Mouse (Mus musculus): ENCODE measurements around the gene Ppm1l. TPM values are rescaled to one million over a fixed set of nuclear protein-coding genes. Genes with fewer than 3 reads are reported as not detected.

Ppm1l gene
- polyA plus RNA-seq, 1 experiment from 2014 or later: 26.0 TPM

- Histone ChIP-seq H3K9ac (no peak overlapping the region), H3K4me3 (no peak overlapping the region), H3K36me3 (replicated peaks) (no peaks in the 10 kb centered on the region), H3K27me3 (replicated peaks) (no peaks in the 10 kb centered on the region), H3K4me2 (no peak overlapping the region), H3K4me1 (no peaks in the 10 kb centered on the region), H3K27ac (no peak overlapping the region), H3K9me3 (no peaks in the 10 kb centered on the region)
- WGBS: 87% methylated on average over 8 of the region's 8 CpGs
- ATAC-seq (replicated peaks): no peak
Measured at GRCm38 (mm10) chr3:69296270-69296669, 20.4 kb upstream of the Ppm1l start.

DNA sequence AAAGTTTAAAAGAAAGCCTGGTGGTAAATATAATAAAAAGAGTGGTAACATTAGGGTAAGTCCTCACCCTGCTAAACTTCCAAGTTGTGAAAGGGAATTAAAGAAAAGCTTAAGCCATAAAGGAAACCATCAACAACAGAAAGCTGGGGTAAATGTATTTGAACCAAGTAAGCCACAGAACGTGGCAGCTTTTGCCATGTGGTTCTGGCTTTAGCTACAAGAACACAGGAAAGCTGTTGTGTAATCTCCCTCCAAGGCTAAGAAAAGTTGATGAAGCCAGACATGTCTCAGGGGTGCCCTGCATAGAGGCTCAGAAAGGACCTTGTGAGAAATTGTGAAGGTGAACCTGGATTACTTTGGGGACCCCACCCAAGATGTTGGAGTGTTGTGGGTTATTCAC is 16.5 kb upstream of the Ppm1l start:
- 85% methylated on average over 1 of the region's 1 CpGs for WGBS
- Histone ChIP-seq H3K9me3 (no peaks in the 10 kb centered on the region), H3K4me1 (no peaks in the 10 kb centered on the region), H3K4me3 (no peak overlapping the region), H3K9ac (no peak overlapping the region), H3K36me3 (replicated peaks) (no peaks in the 10 kb centered on the region), H3K4me2 (no peak overlapping the region), H3K27me3 (replicated peaks) (no peaks in the 10 kb centered on the region), H3K27ac (no peak overlapping the region)
- no peak for ATAC-seq (replicated peaks)

DNA sequence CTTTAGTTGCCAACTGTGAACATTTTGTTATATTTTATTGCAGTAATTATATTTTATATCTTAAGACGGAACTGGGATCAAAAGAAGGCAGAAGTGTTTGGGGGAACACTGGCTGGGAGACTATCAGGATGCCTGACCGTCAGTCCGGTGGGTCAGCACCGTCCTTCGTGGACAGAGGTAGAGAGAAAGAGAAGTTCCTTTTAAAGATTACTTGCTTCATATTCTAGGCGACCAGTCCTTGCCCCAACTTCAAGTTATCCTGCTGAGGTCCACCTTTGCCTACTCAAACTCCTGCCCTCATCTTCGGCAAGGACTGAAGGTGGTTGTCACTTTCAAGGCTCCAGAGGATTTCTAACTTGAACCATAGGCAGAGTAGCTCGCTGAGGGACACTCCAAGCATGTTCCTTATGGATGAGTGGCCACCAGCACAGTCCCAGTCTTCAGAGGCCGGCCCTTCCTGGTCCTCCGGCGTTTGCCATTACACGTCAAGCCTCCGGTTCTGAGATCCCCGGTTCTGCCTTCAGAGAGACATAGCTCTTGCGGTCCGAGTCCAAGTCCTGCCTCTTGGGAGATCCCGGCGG is 761 bp upstream of the Ppm1l start:
- Histone ChIP-seq H3K4me3 (peak overlapping the region; percentile 63), H3K36me3 (replicated peaks) (no peaks in the 10 kb centered on the region), H3K9me3 (no peaks in the 10 kb centered on the region), H3K4me2 (peak overlapping the region; percentile 96), H3K27ac (peak overlapping the region; percentile 94), H3K9ac (peak overlapping the region; percentile 72), H3K27me3 (replicated peaks) (no peaks in the 10 kb centered on the region), H3K4me1 (peaks cover 31% of the 10 kb centered on the region)
- WGBS: 2% methylated on average over 18 of the region's 18 CpGs
- ATAC-seq (replicated peaks): peak; percentile 62

- ATAC-seq (replicated peaks): peak; percentile 67
- peak overlapping the region; percentile 91 for H3K9ac ChIP-seq
- peak overlapping the region; percentile 63 for H3K4me3 ChIP-seq
- WGBS: under 1% methylated on average over 71 of the region's 73 CpGs
- peak overlapping the region; percentile 96 for H3K4me2 ChIP-seq
- H3K27ac ChIP-seq: peak overlapping the region; percentile 94
- H3K36me3 ChIP-seq (replicated peaks): no peaks in the 10 kb centered on the region
- no peaks in the 10 kb centered on the region for H3K27me3 ChIP-seq (replicated peaks)
- H3K4me1 ChIP-seq: peaks cover 34% of the 10 kb centered on the region
- no peaks in the 10 kb centered on the region for H3K9me3 ChIP-seq
Measured at GRCm38 (mm10) chr3:69317251-69318125, 827 bp downstream of the Ppm1l start.

GRCm38 (mm10) chr3:69318131-69318951 is 1.7 kb downstream of the Ppm1l start:
- Histone ChIP-seq H3K27me3 (replicated peaks) (no peaks in the 10 kb centered on the region), H3K36me3 (replicated peaks) (no peaks in the 10 kb centered on the region), H3K27ac (no peak overlapping the region), H3K4me3 (peak overlapping the region; percentile 63), H3K9ac (peak overlapping the region; percentile 91), H3K4me1 (peaks cover 34% of the 10 kb centered on the region), H3K4me2 (peak overlapping the region; percentile 96), H3K9me3 (no peaks in the 10 kb centered on the region)
- WGBS: 5% methylated on average over 25 of the region's 25 CpGs
- ATAC-seq (replicated peaks): no peak

GRCm38 (mm10) chr3:69319061-69319720 is 2.5 kb downstream of the Ppm1l start:
- Histone ChIP-seq H3K27ac (no peak overlapping the region), H3K36me3 (replicated peaks) (no peaks in the 10 kb centered on the region), H3K9me3 (no peaks in the 10 kb centered on the region), H3K4me3 (peak overlapping the region; percentile 63), H3K27me3 (replicated peaks) (no peaks in the 10 kb centered on the region), H3K4me2 (peak overlapping the region; percentile 96), H3K9ac (peak overlapping the region; percentile 91; the same call in 1 of the 2 replicates), H3K4me1 (peaks cover 34% of the 10 kb centered on the region)
- no peak for ATAC-seq (replicated peaks)
- WGBS: 80% methylated on average over 6 of the region's 6 CpGs

DNA sequence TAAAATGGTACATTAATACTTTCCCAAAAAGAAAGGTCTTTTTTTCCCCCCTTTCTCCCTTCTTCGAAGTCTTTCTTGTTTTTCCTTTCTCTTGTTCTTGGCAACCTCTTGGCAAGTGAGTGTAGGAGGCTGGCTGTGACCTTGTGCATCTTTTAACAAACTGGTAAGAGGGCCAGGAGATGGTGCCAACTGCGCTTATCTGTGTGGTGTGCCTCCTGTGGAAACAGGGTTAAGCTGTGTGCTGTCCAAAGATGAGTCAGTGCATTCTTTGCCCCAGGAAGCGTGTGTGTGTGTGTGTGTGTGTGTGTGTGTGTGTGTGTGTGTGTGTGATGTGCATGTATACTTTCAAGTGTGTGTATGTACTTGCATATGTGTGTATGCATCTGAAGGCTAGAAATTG is 7.3 kb downstream of the Ppm1l start:
- H3K27ac ChIP-seq: no peak overlapping the region
- H3K9me3 ChIP-seq: no peaks in the 10 kb centered on the region
- no peak overlapping the region for H3K9ac ChIP-seq
- H3K4me1 ChIP-seq: peaks cover 20% of the 10 kb centered on the region
- H3K27me3 ChIP-seq (replicated peaks): no peaks in the 10 kb centered on the region
- H3K36me3 ChIP-seq (replicated peaks): no peaks in the 10 kb centered on the region
- ATAC-seq (replicated peaks): no peak
- no peak overlapping the region for H3K4me2 ChIP-seq
- 95% methylated on average over 3 of the region's 3 CpGs for WGBS
- no peak overlapping the region for H3K4me3 ChIP-seq

DNA sequence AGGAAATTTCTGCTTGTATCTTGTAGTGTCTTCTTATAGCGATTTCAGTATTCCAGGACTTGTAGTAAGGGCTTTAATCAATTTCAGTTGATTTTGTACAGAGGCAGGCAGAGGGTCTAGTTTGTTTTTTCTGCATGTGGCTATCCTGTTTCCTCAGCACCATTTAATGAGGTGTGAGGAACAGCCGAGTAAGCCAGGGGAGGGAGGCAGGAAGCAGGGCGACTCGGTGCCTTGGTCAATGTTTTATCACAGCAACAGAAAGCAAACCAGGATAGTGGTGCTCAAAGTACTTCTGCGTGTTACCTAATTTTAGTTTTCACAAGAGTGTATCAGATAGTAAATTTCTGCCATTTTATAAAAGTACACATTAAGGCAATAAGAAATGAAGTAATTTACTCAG is 13.2 kb downstream of the Ppm1l start:
- no peak overlapping the region for H3K4me3 ChIP-seq
- H3K4me2 ChIP-seq: no peak overlapping the region
- no peaks in the 10 kb centered on the region for H3K27me3 ChIP-seq (replicated peaks)
- no peak for ATAC-seq (replicated peaks)
- H3K9me3 ChIP-seq: no peaks in the 10 kb centered on the region
- no peak overlapping the region for H3K27ac ChIP-seq
- H3K36me3 ChIP-seq (replicated peaks): no peaks in the 10 kb centered on the region
- 75% methylated on average over 5 of the region's 5 CpGs for WGBS
- H3K9ac ChIP-seq: no peak overlapping the region
- peaks cover 2% of the 10 kb centered on the region; the same call in 1 of the 2 replicates for H3K4me1 ChIP-seq

DNA sequence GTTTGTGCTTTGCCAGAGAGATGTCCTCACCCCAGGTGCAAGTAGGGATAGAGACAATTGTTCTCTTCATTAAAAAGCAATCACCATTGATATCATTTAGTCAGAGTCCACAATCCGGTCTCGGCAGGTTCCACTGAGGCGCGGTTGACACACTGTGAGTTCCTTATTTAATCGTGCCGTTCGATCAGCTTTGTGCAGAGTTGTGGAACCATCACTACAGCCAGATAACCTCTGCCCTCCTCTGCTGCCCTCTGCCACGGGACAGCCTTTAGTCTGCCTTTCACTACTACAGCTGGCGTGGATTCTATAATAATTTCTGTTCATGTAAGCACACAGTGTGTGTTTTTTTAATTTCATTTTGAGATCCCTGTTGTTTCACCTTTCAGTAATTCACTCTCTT is 17.2 kb downstream of the Ppm1l start:
- no peaks in the 10 kb centered on the region for H3K36me3 ChIP-seq (replicated peaks)
- 46% methylated on average over 9 of the region's 9 CpGs for WGBS
- no peak overlapping the region for H3K27ac ChIP-seq

DNA sequence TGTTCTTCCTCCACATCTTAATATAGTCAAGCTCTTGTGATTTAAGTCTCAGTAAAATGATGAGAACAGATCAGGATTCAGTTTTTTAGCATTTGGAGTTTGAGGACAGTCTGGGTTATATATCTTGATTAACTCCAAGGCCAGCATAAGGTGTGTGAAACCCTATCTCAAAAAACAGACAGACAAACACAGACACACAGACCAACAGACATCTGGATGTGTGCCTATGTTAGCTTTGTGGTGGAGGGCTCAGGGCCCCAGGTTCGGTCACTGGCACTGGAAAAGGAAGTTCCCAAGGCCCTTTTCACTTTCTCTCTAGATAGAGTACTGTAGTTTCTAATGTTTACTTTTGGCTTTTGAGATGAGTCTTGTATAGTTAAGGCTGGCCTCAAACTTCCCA is 23.8 kb downstream of the Ppm1l start:
- Histone ChIP-seq H3K9ac (no peak overlapping the region), H3K4me2 (no peak overlapping the region), H3K36me3 (replicated peaks) (no peaks in the 10 kb centered on the region), H3K4me1 (no peaks in the 10 kb centered on the region), H3K9me3 (no peaks in the 10 kb centered on the region), H3K27me3 (replicated peaks) (no peaks in the 10 kb centered on the region), H3K4me3 (no peak overlapping the region), H3K27ac (no peak overlapping the region)
- WGBS: 94% methylated on average over 1 of the region's 1 CpGs
- ATAC-seq (replicated peaks): no peak

More for the DNA sequence above, 17.2 kb downstream of the Ppm1l start:
- peaks cover 2% of the 10 kb centered on the region; the same call in 1 of the 2 replicates for H3K4me1 ChIP-seq
- no peaks in the 10 kb centered on the region for H3K27me3 ChIP-seq (replicated peaks)
- H3K9me3 ChIP-seq: no peaks in the 10 kb centered on the region
- no peak for ATAC-seq (replicated peaks)
- H3K9ac ChIP-seq: no peak overlapping the region
- H3K4me2 ChIP-seq: no peak overlapping the region
- no peak overlapping the region for H3K4me3 ChIP-seq

DNA sequence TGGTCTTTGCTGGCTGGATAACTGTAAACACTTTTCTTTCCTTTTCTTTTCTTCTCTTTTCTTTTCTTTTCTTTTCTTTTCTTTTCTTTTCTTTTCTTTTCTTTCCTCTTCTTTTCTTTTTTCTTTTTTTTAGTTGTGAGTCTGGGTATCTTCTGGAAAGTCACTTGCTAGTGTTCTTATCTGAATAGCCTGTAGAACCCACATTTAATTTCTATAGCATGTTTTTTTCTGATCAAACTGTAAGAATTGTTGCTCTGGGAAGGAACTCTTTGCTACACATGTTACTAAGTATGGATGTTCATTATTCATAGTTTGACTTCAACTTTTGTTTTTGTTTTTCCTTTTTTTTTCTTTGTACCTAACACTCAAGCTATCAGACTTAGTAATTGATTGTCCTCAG is 24.3 kb downstream of the Ppm1l start:
- Histone ChIP-seq H3K27me3 (replicated peaks) (no peaks in the 10 kb centered on the region), H3K27ac (no peak overlapping the region), H3K4me2 (no peak overlapping the region), H3K36me3 (replicated peaks) (no peaks in the 10 kb centered on the region), H3K9me3 (no peaks in the 10 kb centered on the region), H3K4me3 (no peak overlapping the region), H3K4me1 (no peaks in the 10 kb centered on the region), H3K9ac (no peak overlapping the region)
- ATAC-seq (replicated peaks): no peak

DNA sequence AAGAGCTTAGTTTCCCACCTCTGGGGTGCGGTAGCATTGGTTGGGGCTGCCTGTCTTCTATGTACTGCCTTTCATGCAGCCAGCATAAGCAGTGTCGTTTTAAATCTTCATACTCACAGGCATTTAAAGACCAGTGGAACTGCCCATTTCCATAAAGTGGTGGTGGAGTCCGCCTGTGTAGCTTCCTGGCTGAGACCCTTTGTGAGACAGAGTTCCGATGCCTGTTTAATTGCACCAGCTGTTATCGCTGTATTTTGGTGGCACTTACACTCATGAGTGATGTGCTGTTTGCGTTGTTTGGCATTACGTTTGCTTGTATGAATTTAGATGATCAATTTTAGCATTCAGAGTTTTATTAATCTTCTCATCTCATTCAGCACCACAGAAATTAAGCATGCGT is 24.9 kb downstream of the Ppm1l start:
- no peaks in the 10 kb centered on the region for H3K27me3 ChIP-seq (replicated peaks)
- ATAC-seq (replicated peaks): no peak
- WGBS: 80% methylated on average over 8 of the region's 8 CpGs
- H3K9me3 ChIP-seq: no peaks in the 10 kb centered on the region
- no peak overlapping the region for H3K9ac ChIP-seq
- H3K4me1 ChIP-seq: no peaks in the 10 kb centered on the region
- no peak overlapping the region for H3K4me3 ChIP-seq
- H3K27ac ChIP-seq: no peak overlapping the region
- H3K36me3 ChIP-seq (replicated peaks): no peaks in the 10 kb centered on the region
- H3K4me2 ChIP-seq: no peak overlapping the region

Measured in midbrain, embryonic 15.5 days (tissue).